Mouse (Mus musculus) heart, embryonic 14.5 days (tissue): Measurements from ENCODE around the gene Coq6. TPM values are rescaled to one million over a fixed set of nuclear protein-coding genes. Genes with fewer than 3 reads are reported as not detected.
A peak's percentile ranks its signal among the peaks of the same experiment; 100 is the strongest.

Experiments
- ATAC-seq: fragments of 200-750 bp; cut with Nextera tagmentation; 2 replicates; pipeline ENCODE4 v1.8.0; 2017; ENCODE audit warnings: low read depth, moderate TSS enrichment; ENCODE audit not compliant: insufficient number of reproducible peaks, insufficient read depth, low FRiP score
- H3K27ac ChIP-seq, 2 experiments: fragments of 200-500 bp in 1 of 2; fragments of 300-500 bp in 1 of 2; sonication (generic) in 1 of 2; replicated peaks in 1 of 2; 2 replicates each; pipeline ENCODE4 v1.5.1; 2012 to 2014; ENCODE audit warnings: low read depth in 2 of 2, low read length in 2 of 2, control low read depth in 1 of 2, mild to moderate bottlenecking in 1 of 2, mixed read lengths in 1 of 2; ENCODE audit not compliant: control insufficient read depth in 1 of 2, insufficient read depth in 1 of 2
- H3K27me3 ChIP-seq: fragments of 300-500 bp; sonication (generic); 2 replicates; pipeline ENCODE4 v1.6.1; 2014; ENCODE audit warnings: mild to moderate bottlenecking, low read length, control low read depth; ENCODE audit not compliant: control insufficient read depth, insufficient read depth
- H3K36me3 ChIP-seq: fragments of 300-500 bp; sonication (generic); 2 replicates; pipeline ENCODE4 v1.6.1; 2014; ENCODE audit warnings: mild to moderate bottlenecking, control low read depth, low read length, mixed read lengths; ENCODE audit not compliant: control insufficient read depth, insufficient read depth
- H3K4me1 ChIP-seq, 2 experiments: fragments of 200-500 bp in 1 of 2; fragments of 300-500 bp in 1 of 2; sonication (generic) in 1 of 2; 2 replicates each; pipeline ENCODE4 v1.6.1; 2012 to 2014; ENCODE audit warnings: low read length in 2 of 2, control low read depth in 1 of 2, mixed read lengths in 1 of 2; ENCODE audit not compliant: control insufficient read depth in 2 of 2, insufficient read depth in 2 of 2
- H3K4me2 ChIP-seq: fragments of 300-500 bp; sonication (generic); 2 replicates; pipeline ENCODE4 v1.6.1; 2014; ENCODE audit warnings: mild to moderate bottlenecking, low read length
- H3K4me3 ChIP-seq, 2 experiments: fragments of 200-500 bp in 1 of 2; fragments of 300-500 bp in 1 of 2; sonication (generic) in 1 of 2; 2 replicates each; pipeline ENCODE4 v1.5.1; 2012 to 2014; ENCODE audit warnings: low read length in 2 of 2, mild to moderate bottlenecking in 2 of 2, control low read depth in 1 of 2, low read depth in 1 of 2, moderate library complexity in 1 of 2; ENCODE audit not compliant: control insufficient read depth in 1 of 2, insufficient read depth in 1 of 2
- H3K9ac ChIP-seq: fragments of 300-500 bp; sonication (generic); 2 replicates; pipeline ENCODE4 v1.6.1; 2014; ENCODE audit warnings: mild to moderate bottlenecking, low read length
- H3K9me3 ChIP-seq: fragments of 300-500 bp; sonication (generic); 2 replicates; pipeline ENCODE4 v1.6.1; 2016; ENCODE audit warnings: low read length, control low read depth; ENCODE audit not compliant: control insufficient read depth
- WGBS: fragments of 180-500 bp; shearing (Covaris S2); extraction: QIAGEN DNeasy Blood & Tissue Kit; methylation state at CpG from one replicate; pipeline ENCODE4 v1.1.7; 2014; 5-methylcytosine and 5-hydroxymethylcytosine counted together
- polyA plus RNA-seq: library from polyadenylated mRNA; unstranded; fragments of >200 nt; fragmentation: Nextera tagmentation; extraction: Ambion mirVana; gene quantifications from 2 replicates; pipeline ENCODE4 v1.2.1, GENCODE M21; 2014

The Coq6 gene
- polyA plus RNA-seq, 1 experiment from 2014 or later = 80.7 TPM

GRCm38 (mm10) chr12:84402923-84403322, 41.5 kb downstream of the Coq6 start:
- 37% methylated on average over 9 of the region's 9 CpGs for WGBS
- H3K4me3 ChIP-seq = no peak overlapping the region

GRCm38 (mm10) chr12:84404541-84404940, 43.1 kb downstream of the Coq6 start:
- Histone ChIP-seq H3K27me3 (no peaks in the 10 kb centered on the region), H3K9ac (no peak overlapping the region), H3K4me2 (no peak overlapping the region), H3K36me3 (0 out of 2 replicates have a peak, but pooled peaks cover 3% of the 10 kb centered on the region), H3K4me1 (peaks cover 0 to 5% of the 10 kb centered on the region in 2 experiments; a peak in 2 of 4 replicates), H3K4me3 (no peak overlapping the region), H3K27ac (no peak overlapping the region), H3K9me3 (peaks cover 5% of the 10 kb centered on the region; the same call in 1 of the 2 replicates)
- WGBS = 87% methylated on average over 6 of the region's 6 CpGs
- ATAC-seq = no peak

More at GRCm38 (mm10) chr12:84402923-84403322, 41.5 kb downstream of the Coq6 start:
- Histone ChIP-seq H3K4me1 (peaks cover 0 to 5% of the 10 kb centered on the region in 2 experiments; a peak in 2 of 4 replicates), H3K4me2 (no peak overlapping the region), H3K9me3 (peaks cover 5% of the 10 kb centered on the region; the same call in 1 of the 2 replicates), H3K27ac (no peak overlapping the region), H3K36me3 (0 out of 2 replicates have a peak, but pooled peaks cover 3% of the 10 kb centered on the region), H3K9ac (no peak overlapping the region), H3K27me3 (no peaks in the 10 kb centered on the region)
- no peak for ATAC-seq

- 62% methylated on average over 4 of the region's 4 CpGs for WGBS
- no peak overlapping the region for H3K4me3 ChIP-seq
Measured at GRCm38 (mm10) chr12:84407259-84407658, 45.8 kb downstream of the Coq6 start.

GRCm38 (mm10) chr12:84407874-84408818, 46.7 kb downstream of the Coq6 start:
- Histone ChIP-seq H3K4me1 (peaks cover 0 to under 1% of the 10 kb centered on the region in 2 experiments; a peak in 2 of 4 replicates), H3K27ac (peak overlapping the region; percentile 68 to 90), H3K27me3 (no peaks in the 10 kb centered on the region), H3K36me3 (no peaks in the 10 kb centered on the region), H3K4me3 (peak overlapping the region; percentile 78 to 90), H3K4me2 (peak overlapping the region; percentile 81), H3K9ac (peak overlapping the region; percentile 90), H3K9me3 (peaks cover 5% of the 10 kb centered on the region; the same call in 1 of the 2 replicates)
- WGBS = 2% methylated on average over 46 of the region's 52 CpGs
- peak; percentile 66 for ATAC-seq

More at GRCm38 (mm10) chr12:84407259-84407658, 45.8 kb downstream of the Coq6 start:
- 0 out of 2 replicates have a peak, but pooled peaks cover 3% of the 10 kb centered on the region for H3K36me3 ChIP-seq
- no peak overlapping the region for H3K9ac ChIP-seq
- H3K4me2 ChIP-seq = no peak overlapping the region
- no peaks in the 10 kb centered on the region for H3K27me3 ChIP-seq
- ATAC-seq = no peak
- H3K4me1 ChIP-seq = peaks cover 0 to 5% of the 10 kb centered on the region in 2 experiments; a peak in 2 of 4 replicates
- H3K27ac ChIP-seq = no peak overlapping the region
- H3K9me3 ChIP-seq = peaks cover 5% of the 10 kb centered on the region; the same call in 1 of the 2 replicates

- peak; percentile 90 for ATAC-seq
- Histone ChIP-seq H3K4me3 (peak within 1 kb of the TSS; percentile 78 to 90), H3K36me3 (no peaks in the 10 kb centered on the region), H3K9me3 (peaks cover 5% of the 10 kb centered on the region; the same call in 1 of the 2 replicates), H3K27me3 (no peaks in the 10 kb centered on the region), H3K4me2 (peak within 1 kb of the TSS; percentile 81), H3K9ac (peak within 1 kb of the TSS; percentile 90), H3K4me1 (no peaks in the 10 kb centered on the region), H3K27ac (peak within 1 kb of the TSS; percentile 68 to 90)
- WGBS = 1% methylated on average over 60 of the region's 63 CpGs
Measured at GRCm38 (mm10) chr12:84408819-84409507, 47.5 kb downstream of the Coq6 start, which contains the start of the genes Entpd5 and Bbof1. Gene Entpd5 (minus strand): TSS chr12:84409029. Gene Bbof1 (plus strand): TSS chr12:84409071.

- Histone ChIP-seq H3K27me3 (no peaks in the 10 kb centered on the region), H3K4me1 (peaks cover 5 to 8% of the 10 kb centered on the region in 2 experiments; a peak in 3 of 4 replicates), H3K4me3 (peak within 1 kb of the TSS; percentile 62 to 63), H3K9me3 (no peaks in the 10 kb centered on the region), H3K27ac (peak within 1 kb of the TSS; percentile 26 to 49; a peak in 2 of 4 replicates), H3K4me2 (peak within 1 kb of the TSS; percentile 82), H3K9ac (peak within 1 kb of the TSS; percentile 78), H3K36me3 (no peaks in the 10 kb centered on the region)
- ATAC-seq = peak; percentile 61; the same call in 1 of the 2 replicates
- 3% methylated on average over 50 of the region's 50 CpGs for WGBS
Measured at GRCm38 (mm10) chr12:84416834-84417604, 55.6 kb downstream of the Coq6 start, which contains the start of gene Rnf113a2. Gene Rnf113a2 (plus strand): TSS chr12:84417196.
